Mouse (Mus musculus) kidney, postnatal 25 days (tissue): ENCODE measurements around the gene Sap18b.
"Not testable (repeated sequence)": the region's sequence is repeated elsewhere in the genome, so short reads cannot be mapped to it uniquely, and the experiment has no call there.

Source experiments
- DNase-seq, 2 experiments: peaks; one replicate each; pipeline ENCODE4 v3.0.0; 2021; ENCODE audit warnings: mixed read lengths in 2 of 2

The Sap18b gene

DNA sequence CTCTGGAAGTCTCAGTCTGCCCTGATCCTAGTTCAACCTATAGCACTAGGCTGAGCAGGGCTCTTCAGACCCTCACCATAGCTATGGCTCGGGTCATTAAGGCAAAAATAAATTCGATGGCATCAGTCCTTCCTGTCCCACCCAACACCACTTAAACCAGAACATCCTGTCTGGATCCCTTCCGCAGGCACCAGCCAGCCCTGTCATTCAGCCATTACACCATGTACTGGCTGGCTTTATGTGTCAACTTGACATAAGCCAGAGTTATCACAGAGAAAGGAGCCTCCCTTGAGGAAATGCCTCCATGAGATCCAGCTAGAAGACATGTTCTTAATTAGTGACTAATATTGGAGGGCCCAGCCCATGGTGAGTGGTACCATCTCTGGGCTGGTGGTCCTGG, 2.4 kb upstream of the Sap18b start:
- no peak for DNase-seq

DNA sequence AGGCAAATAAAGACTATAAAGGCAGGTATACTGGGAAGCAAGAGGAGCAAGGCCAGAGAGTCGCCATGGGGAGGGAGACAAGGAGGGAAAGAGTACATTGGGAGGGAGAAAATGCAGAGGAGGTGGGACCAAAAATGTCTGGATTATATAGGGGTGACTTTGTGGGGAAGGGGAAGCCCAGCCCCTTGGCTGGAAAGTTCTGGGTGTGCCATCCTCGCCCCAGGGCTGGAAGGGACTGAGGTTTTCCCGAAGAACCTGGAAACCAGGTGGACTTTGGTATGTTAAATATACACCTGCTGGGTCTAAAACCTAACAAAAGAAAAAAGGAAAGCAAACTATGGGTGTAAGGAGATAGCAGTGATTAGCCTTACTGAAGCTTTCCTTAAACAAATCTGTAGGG, 5.0 kb downstream of the Sap18b start:
- DNase-seq, result no peak

DNA sequence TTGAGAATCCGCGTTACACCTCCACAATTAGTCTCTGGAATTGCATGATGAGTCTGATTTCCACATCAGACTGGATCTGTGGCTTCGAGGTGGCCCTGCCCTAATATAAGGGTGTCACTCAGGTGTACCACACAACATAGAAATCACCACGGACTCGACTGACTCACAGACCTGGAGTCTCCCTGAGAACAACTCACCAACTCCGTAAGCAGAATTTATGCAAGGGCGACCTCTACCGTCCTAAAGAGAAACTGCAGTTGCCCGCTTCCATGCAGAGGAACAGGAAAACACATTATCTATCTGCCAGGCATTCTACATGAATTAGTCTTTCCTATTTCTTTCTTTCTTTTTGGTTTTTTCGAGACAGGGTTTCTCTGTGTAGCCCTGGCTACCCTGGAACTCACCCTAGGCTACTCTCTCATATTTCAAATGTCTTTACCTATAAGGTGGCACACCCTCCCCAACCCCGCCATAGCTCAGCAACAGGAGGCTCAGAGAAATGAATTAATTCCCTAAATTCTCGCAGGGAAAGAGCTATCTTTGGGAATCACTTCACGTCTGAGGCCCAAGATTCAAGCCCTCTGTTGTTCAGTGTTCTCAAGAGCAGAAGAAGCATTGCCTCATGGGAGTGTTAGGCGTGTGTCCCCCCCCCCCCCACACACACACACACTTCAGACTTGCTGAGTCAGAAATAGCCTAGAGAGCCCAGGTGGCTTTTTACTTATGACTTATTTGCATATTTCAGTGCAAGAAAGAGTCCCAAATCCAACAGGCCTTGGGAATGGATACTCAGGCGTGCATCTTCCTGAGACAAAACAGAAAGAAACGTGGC, 7.7 kb downstream of the Sap18b start:
- peak; percentile 79 to 84 for DNase-seq

DNA sequence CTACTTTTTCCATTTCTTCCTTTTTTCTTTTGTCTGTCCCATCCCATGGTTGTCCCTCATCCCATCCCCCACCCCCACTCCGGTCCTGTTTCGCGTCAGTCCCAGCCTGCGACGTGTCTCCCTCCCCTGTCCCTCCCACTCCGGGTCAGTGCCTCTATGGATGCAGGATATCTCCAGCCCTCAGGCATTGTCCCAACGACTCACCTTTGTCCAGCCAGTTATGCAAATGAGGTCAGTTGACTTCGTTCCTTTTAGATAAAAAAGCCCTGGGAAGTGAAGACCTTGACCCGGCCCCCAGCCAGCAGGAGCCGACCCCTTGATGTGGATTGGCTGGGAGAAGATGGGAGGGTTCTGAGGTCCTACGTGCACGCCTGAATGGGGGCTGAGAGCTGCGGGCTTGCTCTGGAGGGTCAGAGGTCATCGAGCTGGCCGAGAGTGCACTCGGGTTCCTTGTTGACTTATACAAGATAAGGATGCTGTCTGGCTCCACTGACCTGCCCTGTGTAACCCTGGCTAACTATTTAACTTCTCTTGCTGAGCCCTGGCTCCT, 8.4 kb downstream of the Sap18b start:
- DNase-seq, result peak; percentile 34 to 71

DNA sequence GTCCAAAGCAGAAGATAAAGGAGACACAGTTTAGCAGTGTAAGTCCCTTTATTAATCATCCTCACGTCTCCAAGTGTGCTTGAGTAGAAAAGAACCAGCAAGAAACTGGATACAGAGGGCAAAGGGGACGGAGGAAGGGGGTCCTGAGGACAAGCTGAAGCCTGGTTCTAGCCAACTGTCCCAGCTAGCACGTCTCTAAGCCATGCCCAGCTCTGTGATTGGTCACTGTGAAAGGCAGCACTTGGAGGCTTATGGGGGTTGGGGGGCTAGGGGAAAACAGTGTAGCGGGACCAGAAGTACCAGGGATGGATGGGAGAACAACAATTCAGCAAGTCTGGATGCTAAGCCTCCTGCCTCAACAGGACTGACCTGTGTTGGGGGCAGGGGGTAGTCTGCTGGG, 10.7 kb downstream of the Sap18b start:
- no peak for DNase-seq

DNA sequence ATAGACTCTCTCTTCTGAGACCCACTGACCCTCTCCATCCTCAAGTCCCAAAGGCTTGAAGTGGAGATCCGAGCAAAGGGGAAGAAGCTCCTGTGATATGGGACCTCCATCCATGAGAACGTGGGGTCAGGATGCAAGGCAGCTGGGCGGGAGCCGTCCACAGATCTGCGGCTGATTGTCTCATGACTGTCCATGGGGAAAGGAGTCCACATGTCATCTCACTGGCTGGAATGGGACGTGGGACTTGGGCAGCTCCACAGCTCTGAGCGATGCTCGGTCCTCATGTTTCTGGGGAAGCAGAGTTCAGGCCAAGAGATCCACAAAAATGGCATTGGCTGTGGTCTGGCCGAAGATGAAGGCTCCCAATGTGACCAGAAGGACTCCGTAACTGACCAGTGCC, 12.1 kb downstream of the Sap18b start:
- DNase-seq, result no peak

DNA sequence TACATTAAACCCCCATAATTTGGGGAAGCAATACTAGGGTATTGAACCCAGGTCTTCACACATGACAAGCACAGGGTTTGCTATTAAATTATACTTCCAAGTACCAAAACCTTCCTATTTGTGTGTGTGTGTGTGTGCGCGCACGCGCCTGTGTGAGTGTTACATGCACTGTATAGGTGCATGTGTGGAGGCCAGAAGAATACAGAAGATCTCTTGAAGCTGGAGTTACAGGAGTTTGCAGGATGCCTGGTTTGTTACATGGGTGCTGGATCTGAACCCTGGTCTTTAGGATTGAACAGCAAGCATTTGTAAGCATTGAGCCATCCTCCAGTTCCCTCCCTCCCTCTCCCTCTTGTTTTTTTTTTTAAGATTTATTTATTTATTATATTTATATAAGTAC, 14.1 kb downstream of the Sap18b start:
- DNase-seq, result no peak

DNA sequence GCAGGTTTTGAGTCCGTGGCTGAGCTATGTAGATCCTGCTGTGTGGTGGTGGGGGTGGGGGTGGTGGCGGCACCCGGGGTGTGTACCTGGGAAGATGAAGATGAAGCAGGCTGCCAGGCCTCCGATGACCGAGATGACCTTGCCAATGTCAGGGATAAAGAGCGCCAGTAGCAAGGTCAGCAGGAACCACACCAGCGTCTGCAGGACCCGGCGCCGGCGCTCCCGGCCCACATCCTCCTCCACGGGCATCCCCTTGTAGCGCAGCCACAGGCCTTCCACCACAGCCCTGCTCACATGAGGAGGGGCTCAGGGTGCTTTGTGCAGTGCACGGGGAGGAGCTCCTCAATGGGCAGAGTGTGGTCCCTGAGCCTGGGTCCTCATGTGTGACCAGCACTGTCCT, 16.3 kb downstream of the Sap18b start:
- DNase-seq, result no peak

DNA sequence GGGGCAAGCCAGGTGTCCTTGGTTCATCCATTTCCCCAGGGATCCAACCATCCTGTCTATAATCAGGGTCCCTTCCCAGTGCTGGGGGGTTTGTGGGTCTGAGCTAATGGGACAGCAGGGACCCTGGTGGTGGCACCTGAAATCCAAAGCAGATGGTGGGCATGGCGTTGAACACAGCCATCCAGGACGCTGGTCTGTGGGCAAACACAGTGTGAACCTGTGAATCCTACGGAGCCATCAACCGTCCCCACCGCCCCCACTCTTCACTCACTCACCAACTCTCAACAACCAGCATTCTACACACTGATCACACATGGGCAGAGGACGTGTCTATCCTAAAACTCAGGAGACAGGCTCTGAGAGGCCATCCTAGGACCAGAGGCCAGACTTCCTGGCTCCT, 18.8 kb downstream of the Sap18b start:
- DNase-seq, result no peak

DNA sequence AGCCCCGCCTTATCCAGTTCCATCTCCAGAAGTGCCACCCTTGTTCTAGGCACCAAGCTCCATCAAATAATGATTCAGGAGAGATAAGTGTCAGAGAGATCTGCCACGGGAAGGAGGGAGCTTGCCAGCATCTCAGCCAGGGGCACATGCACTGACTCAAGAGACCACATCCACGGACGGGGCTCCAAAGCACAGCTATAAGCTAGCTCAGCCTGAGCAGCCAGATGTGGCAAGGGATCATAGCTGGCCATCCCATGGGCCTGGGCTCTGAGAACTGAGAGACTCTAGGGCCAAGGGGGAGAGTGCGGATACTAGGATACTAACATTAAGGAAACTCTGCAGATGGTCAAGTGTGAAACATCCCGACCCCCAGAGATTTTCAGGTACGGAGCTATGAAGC, 19.9 kb downstream of the Sap18b start:
- DNase-seq, result no peak

DNA sequence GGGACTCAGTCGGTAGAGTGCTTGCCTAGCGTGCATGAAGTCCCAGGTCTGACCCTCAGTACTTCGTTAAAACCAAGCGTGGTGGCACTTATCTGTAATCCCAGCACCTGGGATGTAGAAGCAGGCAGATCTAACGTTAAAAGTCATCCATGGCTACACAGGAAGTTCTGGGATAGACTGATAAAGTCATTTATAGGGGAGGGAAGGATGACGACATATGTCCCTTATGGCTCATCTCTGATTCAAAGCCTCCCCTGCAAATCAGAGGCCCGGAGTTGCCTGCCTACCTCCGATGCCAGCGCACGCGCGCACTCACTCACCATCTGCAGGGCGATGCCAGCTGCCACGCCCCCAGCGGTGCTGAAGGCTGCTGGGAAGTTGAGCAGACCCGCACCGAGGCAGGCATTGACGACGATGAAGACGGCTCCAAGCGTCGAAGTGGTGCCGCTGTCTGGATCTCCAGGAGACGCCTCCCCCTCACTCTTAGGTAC, 23.0 kb downstream of the Sap18b start:
- no peak for DNase-seq

DNA sequence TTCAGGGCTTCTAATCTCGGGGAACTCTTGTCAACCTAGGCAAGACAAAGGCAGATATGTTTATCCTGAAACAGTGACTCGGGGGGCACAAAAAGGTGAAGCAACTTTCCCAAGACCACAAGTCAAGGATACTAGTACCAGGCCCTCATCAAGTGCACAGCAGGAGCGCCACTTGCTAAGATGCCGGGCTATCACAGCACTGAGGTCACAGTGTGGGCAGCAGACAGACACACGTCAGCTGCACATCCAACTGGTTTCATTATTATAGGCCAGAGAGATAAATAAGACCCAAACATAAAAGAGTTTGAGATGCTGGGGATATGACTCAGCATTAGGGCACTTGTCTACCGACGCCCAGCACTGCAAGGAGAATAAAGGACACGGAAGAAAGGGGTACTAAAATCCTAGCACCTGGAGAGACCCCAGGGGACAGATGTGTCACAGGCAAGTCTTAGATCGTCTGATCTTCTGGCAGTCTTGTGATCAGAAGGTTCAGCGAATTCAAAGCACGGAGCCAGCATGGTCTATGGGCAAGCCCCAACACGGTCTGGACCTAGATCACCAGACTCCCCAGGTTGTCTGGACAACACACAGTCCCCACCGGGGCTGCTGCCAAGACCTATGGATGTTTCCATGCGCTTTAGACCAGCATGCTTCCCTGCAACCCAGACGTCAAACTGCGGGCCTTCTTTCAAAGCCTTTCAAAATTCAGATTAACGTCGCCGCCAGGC, 23.8 kb downstream of the Sap18b start:
- no peak for DNase-seq

DNA sequence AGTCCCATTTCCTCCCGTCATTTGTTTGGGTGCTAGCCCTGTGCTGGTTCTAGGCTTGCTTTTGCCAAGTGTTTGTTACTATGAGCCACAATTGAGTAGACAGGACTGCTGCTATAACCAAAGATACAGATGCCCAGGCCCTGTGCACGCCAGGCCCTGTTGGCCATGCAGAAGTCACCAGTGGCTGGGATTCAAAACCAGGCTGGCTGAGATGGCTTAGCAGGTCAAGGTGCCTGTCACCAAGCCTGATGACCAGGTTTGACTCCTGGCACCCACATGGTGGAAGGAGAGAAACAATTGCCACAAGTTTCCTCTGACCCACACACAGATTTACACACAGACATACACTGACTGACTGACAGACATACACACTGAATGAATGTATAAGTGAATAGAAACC, 25.2 kb downstream of the Sap18b start:
- DNase-seq, result no peak

DNA sequence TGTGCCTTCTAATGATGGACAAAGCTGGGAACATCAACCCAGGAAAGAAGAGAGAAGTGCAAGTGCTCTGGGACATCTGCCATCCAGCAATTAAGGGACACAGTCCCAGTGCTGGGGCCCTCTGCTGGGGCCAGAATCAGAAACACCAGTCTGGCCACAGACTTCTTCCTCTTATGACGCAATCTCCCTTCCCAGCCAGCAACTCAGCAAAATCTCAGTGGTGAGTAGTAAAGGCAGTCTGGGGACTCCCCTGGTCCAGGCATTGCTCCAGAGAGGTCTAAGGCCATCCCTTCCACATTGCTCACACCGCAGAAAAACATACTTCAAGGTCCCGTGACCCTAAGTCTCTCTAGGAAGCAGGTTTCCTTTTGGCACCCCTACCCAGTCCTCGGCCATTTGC, 27.1 kb downstream of the Sap18b start:
- DNase-seq, result peak; percentile 63 to 76

DNA sequence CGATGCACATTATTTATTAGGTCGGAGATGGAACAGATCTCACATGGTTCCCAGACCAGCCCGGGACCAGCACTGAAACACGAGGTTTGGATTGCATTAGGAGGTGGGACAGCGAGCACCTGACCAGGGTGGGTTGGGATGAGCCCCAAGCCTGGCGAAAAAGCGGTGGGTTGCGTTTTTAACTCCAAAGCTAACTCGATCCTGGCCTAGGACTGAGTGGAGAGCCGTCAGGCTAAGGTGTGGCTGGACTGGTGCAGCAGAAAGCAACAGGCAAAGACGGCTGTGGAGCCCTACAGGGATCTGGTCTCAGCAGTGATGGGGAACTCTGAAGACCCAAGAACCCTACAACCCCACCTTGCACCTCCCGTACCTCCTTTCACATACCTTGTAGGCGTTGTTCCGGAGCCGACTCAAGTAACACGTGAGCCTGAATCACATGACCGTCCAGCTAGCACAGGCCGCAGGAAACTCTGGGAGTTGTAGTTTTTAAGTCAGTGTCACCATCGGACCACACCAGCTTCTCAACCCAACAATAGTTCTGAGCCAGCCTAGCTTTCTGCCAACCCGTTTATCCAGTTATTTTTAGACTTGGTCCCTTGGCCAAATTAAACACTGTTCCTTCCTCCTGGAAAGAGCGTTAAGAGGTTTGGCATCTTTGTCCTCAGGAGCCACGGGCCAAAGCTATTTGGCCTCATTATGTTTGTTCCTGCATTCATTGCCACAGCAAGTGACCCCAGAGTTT, 28.1 kb downstream of the Sap18b start, which contains the start of gene Slc38a7:
Gene Slc38a7, minus strand, starts transcription at position 438 of the 742 bp plus-strand sequence.
- DNase-seq, result peak; percentile 91 to 92

DNA sequence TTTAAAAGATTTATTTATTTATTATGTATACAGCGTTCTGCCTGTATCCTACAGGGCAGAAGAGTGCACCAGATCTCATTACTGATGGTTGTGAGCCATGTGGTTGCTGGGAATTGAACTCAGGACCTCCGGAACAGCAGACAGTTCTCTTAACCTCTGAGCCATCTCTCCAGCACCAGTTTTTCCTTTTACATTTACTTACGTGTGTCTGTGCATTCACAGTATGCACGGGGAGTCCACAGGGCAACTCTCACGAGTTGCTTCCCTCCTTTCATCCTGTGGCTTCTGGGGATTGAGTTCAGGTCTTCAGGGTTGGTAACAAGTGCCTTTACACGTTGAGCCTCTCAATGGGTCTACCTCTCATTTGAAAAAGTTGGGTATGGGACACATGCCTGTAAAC, 29.0 kb downstream of the Sap18b start:
- no peak for DNase-seq

DNA sequence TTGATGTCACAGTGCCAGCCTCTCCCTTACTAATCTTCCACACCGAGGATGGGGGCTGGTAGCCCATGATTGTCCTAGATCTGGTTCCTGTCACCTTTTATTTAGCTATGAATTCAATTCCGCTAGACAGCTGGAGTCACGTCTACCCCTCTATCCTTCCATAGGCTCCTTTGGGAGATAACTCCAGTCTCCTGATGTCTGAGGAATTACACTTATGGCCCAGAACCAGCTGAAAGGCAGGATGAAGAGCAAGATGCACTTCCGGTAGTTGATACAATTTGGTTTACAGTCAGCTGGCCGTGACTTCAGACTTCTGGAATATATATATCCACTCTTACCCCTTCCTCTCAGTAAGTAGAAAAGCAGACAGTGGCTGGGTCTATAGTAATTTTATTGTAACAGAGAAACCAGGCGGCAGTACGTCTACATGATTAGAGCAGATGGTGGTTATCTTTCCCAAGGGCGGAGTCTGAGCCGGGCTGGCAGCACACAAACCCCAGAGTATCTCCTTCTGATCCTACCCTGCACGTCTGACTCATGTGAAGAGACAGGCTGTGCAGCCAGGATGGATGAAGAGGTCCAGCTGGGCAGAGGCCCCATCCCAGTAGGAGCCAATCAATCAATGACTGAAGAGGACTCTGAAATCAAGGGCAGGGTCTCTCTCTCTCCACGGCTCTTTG, 38.8 kb downstream of the Sap18b start:
- not testable (repeated sequence) for DNase-seq

DNA sequence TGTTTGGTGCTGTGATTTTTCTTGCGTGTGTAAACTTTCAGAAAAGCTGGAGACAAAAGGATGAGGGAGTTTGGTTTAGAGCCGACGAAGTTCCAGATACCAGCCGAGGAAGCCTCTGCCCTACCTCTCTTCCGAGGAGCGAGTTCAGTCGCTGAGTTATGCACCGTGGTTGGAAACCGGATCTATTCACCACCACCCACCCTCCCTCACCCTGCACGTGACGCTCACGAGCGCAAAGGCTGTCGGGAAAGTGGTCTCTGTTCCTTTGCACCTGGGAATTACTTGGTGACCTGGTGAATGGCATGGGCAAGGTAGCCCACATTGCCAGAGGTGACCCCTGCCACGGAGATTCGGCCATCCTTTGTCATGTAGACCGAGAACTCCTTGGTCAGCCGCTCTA, 39.7 kb downstream of the Sap18b start:
- DNase-seq, result not testable (repeated sequence)

DNA sequence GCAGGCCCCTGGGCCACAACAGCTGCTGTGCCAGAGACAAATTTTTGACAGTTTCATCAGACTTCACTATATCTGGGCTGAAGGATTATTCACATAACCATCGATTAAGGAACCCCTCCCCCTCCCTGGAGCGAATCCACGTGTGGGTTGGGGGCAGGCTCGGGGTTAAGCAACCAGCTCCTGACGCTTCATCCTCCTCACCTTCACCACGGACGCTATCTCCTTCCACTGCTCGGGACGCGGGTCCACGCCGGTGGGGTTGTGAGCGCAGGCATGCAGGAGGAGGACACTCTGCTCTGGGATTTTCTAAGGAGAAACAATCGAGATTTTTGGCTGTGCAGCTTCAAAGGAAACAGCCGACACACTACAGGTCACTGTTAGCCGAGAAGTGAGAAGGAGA, 46.5 kb downstream of the Sap18b start:
- no peak for DNase-seq

DNA sequence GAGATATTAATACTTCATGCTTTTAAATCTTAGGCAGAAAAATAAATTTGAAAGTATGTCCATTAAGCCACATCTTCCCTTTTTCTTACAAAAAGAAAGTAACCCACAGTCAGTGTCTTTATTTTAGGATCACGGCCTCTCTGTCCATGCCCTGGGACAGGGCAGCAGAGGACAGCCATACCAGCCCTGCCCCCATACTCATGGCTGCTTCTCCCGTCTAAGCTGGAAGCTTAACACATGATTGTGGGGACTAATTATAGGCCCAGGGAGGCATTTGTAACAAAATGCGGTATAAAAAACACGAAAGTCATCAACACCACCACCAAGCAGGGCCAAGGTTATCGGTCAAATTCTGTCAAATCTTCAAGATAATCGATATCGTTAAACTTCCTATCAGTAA, 50.1 kb downstream of the Sap18b start:
- no peak for DNase-seq
